Mouse (Mus musculus): Measurements from ENCODE around the gene Mex3a.

Gene Mex3a

GRCm38 (mm10) chr3:88552082-88552645 is 20.0 kb downstream of the Mex3a start:
- TF ChIP-seq POU5F1 (IDR thresholded peaks at IDR 0.05; ENCODE audit: borderline replicate concordance, low read length) (no peak), NANOG (IDR thresholded peaks at IDR 0.05; ENCODE audit: borderline replicate concordance, low read length) (no peak), CTCF (conservative IDR thresholded peaks at IDR 0.05; ENCODE audit: low read length) (no peak)

DNA sequence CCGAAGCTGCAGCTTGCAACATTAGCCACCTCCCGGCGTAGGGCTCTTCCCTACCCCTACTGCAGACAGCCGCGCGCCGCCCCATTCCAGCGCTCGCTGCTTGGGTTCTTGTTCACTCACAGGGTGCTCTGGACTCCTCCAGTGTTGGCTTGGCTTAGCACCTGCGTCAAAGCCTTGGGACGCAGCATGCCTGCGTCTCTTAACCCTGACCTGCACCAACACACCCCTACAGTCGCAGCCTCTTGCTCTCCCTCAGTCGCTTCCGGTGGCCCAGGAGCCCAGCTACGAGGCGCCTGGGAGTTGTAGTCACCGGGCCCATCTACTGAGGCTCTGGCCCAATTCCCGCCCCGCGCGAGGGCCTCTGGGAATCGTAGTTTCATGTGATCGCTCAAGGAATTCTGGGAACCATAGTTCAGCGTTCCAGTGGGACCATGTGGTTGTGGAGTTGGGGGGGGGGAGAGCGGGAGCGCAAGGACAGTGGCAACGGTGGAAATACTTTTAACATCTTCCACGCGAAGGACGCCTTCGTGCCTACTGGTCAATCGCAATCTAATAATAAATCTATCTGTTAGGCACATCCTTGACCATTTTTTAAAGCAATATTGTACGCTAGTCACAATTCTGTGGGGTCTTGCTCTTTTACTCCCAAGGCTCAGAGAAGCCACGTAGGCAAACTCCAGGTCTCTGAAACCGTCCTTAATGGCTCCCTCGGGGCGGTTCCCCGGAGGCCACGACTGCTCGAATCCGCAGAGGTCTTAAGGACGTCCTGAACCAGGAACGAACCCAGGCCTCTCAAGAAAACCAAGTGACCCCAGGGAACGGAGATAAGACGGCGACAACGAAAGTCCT is 20.7 kb downstream of the Mex3a start, which contains the start of gene Lamtor2:
Lamtor2 (minus strand) TSS at position 399 of the 849 bp plus-strand sequence.
- TF ChIP-seq NANOG (IDR thresholded peaks at IDR 0.05; ENCODE audit: borderline replicate concordance, low read length) (no peak), CTCF (conservative IDR thresholded peaks at IDR 0.05; ENCODE audit: low read length) (no peak), POU5F1 (IDR thresholded peaks at IDR 0.05; ENCODE audit: borderline replicate concordance, low read length) (no peak)
- H3K36me3 ChIP-seq (ENCODE audit: insufficient read depth, low read length) = peaks cover 54% of the 10 kb centered on the region

More at GRCm38 (mm10) chr3:88552082-88552645, 20.0 kb downstream of the Mex3a start:
- Histone ChIP-seq H3K4me1 (replicated peaks; ENCODE audit: low read depth, low read length) (peaks cover 78% of the 10 kb centered on the region), H3K9me3 (ENCODE audit: low read length) (no peaks in the 10 kb centered on the region), H3K4me3 (replicated peaks; ENCODE audit: low read length) (peak overlapping the region; percentile 99), H3K27me3 (ENCODE audit: insufficient read depth, low read length) (no peaks in the 10 kb centered on the region), H3K36me3 (ENCODE audit: insufficient read depth, low read length) (peaks cover 46% of the 10 kb centered on the region)

GRCm38 (mm10) chr3:88553525-88553879 is 21.3 kb downstream of the Mex3a start, which contains the start of gene Ubqln4:
Gene Ubqln4, plus strand, starts transcription at chr3:88553758.
- Histone ChIP-seq H3K4me3 (replicated peaks; ENCODE audit: low read length) (peak within 1 kb of the TSS; percentile 99), H3K27me3 (ENCODE audit: insufficient read depth, low read length) (no peaks in the 10 kb centered on the region), H3K36me3 (ENCODE audit: insufficient read depth, low read length) (peaks cover 60% of the 10 kb centered on the region), H3K9me3 (ENCODE audit: low read length) (no peaks in the 10 kb centered on the region), H3K4me1 (replicated peaks; ENCODE audit: low read depth, low read length) (peaks cover 78% of the 10 kb centered on the region)
- TF ChIP-seq NANOG (IDR thresholded peaks at IDR 0.05; ENCODE audit: borderline replicate concordance, low read length) (no peak), CTCF (conservative IDR thresholded peaks at IDR 0.05; ENCODE audit: low read length) (no peak), POU5F1 (IDR thresholded peaks at IDR 0.05; ENCODE audit: borderline replicate concordance, low read length) (no peak)

More for the DNA sequence above, 20.7 kb downstream of the Mex3a start, which contains the start of gene Lamtor2:
- Histone ChIP-seq H3K9me3 (ENCODE audit: low read length) (no peaks in the 10 kb centered on the region), H3K4me3 (replicated peaks; ENCODE audit: low read length) (peak within 1 kb of the TSS; percentile 99), H3K27me3 (ENCODE audit: insufficient read depth, low read length) (no peaks in the 10 kb centered on the region), H3K4me1 (replicated peaks; ENCODE audit: low read depth, low read length) (peaks cover 78% of the 10 kb centered on the region)

DNA sequence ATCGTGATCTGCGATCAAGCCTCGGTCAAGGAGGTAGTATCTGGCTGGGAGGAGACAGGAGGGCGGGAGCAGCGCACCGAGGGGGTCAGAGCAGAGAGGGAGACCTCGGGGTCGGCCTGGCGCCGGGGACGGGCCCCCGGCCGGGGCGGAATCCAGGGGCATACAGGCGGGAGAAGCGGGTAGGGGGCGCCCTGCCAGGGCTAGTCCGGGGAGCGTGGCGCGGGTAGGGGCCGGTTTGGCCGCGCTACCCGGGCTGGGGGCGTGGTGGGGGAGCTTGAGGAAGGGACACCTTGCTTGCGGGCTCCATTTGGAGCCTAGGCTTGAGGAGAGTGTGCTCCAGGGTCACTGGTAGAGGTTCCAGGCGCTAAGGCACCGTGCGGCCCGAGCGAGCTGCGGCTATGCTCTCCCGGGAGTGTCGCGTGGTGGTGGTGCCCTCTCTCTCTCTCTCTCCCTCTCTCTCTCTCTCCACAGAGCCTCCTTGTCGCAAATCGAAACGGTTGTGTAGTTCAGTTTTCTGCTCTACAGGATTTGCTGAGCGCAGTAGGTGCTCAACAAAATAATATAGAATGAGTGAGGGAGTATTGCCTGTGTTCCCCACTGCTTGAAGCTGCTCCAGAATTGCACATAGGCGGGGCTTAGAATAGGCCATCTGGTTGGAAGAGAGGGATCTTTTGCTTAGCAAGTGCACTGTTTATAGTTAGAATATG is 21.8 kb downstream of the Mex3a start:
- peaks cover 78% of the 10 kb centered on the region for H3K4me1 ChIP-seq (replicated peaks; ENCODE audit: low read depth, low read length)
- no peaks in the 10 kb centered on the region for H3K9me3 ChIP-seq (ENCODE audit: low read length)
- H3K4me3 ChIP-seq (replicated peaks; ENCODE audit: low read length) = peak overlapping the region; percentile 99
- H3K27me3 ChIP-seq (ENCODE audit: insufficient read depth, low read length) = no peaks in the 10 kb centered on the region
- H3K36me3 ChIP-seq (ENCODE audit: insufficient read depth, low read length) = peaks cover 61% of the 10 kb centered on the region
- TF ChIP-seq CTCF (conservative IDR thresholded peaks at IDR 0.05; ENCODE audit: low read length) (no peak), NANOG (IDR thresholded peaks at IDR 0.05; ENCODE audit: borderline replicate concordance, low read length) (no peak), POU5F1 (IDR thresholded peaks at IDR 0.05; ENCODE audit: borderline replicate concordance, low read length) (no peak)

GRCm38 (mm10) chr3:88555069-88555605 is 22.9 kb downstream of the Mex3a start:
- H3K27me3 ChIP-seq (ENCODE audit: insufficient read depth, low read length) = no peaks in the 10 kb centered on the region
- peak overlapping the region; percentile 99 for H3K4me3 ChIP-seq (replicated peaks; ENCODE audit: low read length)
- no peak for TF ChIP-seq CTCF (conservative IDR thresholded peaks at IDR 0.05; ENCODE audit: low read length)
- TF ChIP-seq NANOG (IDR thresholded peaks at IDR 0.05; ENCODE audit: borderline replicate concordance, low read length) = no peak
- no peak for TF ChIP-seq POU5F1 (IDR thresholded peaks at IDR 0.05; ENCODE audit: borderline replicate concordance, low read length)
- peaks cover 78% of the 10 kb centered on the region for H3K4me1 ChIP-seq (replicated peaks; ENCODE audit: low read depth, low read length)
- H3K36me3 ChIP-seq (ENCODE audit: insufficient read depth, low read length) = peaks cover 64% of the 10 kb centered on the region
- H3K9me3 ChIP-seq (ENCODE audit: low read length) = no peaks in the 10 kb centered on the region

- Histone ChIP-seq H3K27me3 (ENCODE audit: insufficient read depth, low read length) (no peaks in the 10 kb centered on the region), H3K4me3 (replicated peaks; ENCODE audit: low read length) (peak overlapping the region; percentile 99), H3K36me3 (ENCODE audit: insufficient read depth, low read length) (peaks cover 64% of the 10 kb centered on the region), H3K4me1 (replicated peaks; ENCODE audit: low read depth, low read length) (peaks cover 78% of the 10 kb centered on the region), H3K9me3 (ENCODE audit: low read length) (no peaks in the 10 kb centered on the region)
- no peak for TF ChIP-seq NANOG (IDR thresholded peaks at IDR 0.05; ENCODE audit: borderline replicate concordance, low read length)
- no peak for TF ChIP-seq POU5F1 (IDR thresholded peaks at IDR 0.05; ENCODE audit: borderline replicate concordance, low read length)
- TF ChIP-seq CTCF (conservative IDR thresholded peaks at IDR 0.05; ENCODE audit: low read length) = no peak
Observed at GRCm38 (mm10) chr3:88555731-88556130, 23.5 kb downstream of the Mex3a start.

- Histone ChIP-seq H3K9me3 (ENCODE audit: low read length) (no peaks in the 10 kb centered on the region), H3K4me3 (replicated peaks; ENCODE audit: low read length) (peak overlapping the region; percentile 17; the same call in 1 of the 2 replicates), H3K27me3 (ENCODE audit: insufficient read depth, low read length) (no peaks in the 10 kb centered on the region), H3K4me1 (replicated peaks; ENCODE audit: low read depth, low read length) (peaks cover 78% of the 10 kb centered on the region), H3K36me3 (ENCODE audit: insufficient read depth, low read length) (peaks cover 68% of the 10 kb centered on the region)
- no peak for TF ChIP-seq CTCF (conservative IDR thresholded peaks at IDR 0.05; ENCODE audit: low read length)
Observed at GRCm38 (mm10) chr3:88556616-88557015, 24.4 kb downstream of the Mex3a start.

- no peaks in the 10 kb centered on the region for H3K27me3 ChIP-seq (ENCODE audit: insufficient read depth, low read length)
- H3K4me1 ChIP-seq (replicated peaks; ENCODE audit: low read depth, low read length) = peaks cover 98% of the 10 kb centered on the region
- H3K9me3 ChIP-seq (ENCODE audit: low read length) = no peaks in the 10 kb centered on the region
- no peak for TF ChIP-seq NANOG (IDR thresholded peaks at IDR 0.05; ENCODE audit: borderline replicate concordance, low read length)
- TF ChIP-seq POU5F1 (IDR thresholded peaks at IDR 0.05; ENCODE audit: borderline replicate concordance, low read length) = no peak
- no peak for TF ChIP-seq CTCF (conservative IDR thresholded peaks at IDR 0.05; ENCODE audit: low read length)
- H3K36me3 ChIP-seq (ENCODE audit: insufficient read depth, low read length) = peaks cover 98% of the 10 kb centered on the region
- H3K4me3 ChIP-seq (replicated peaks; ENCODE audit: low read length) = peak overlapping the region; percentile 61
Observed at GRCm38 (mm10) chr3:88559596-88559995, 27.4 kb downstream of the Mex3a start.
